Mouse (Mus musculus) liver, embryonic 14.5 days (tissue): ENCODE data around the gene Tldc2. TPM values are rescaled to one million over a fixed set of nuclear protein-coding genes. Genes with fewer than 3 reads are reported as not detected.

Experiments used
- ATAC-seq: fragments of 200-750 bp; cut with Nextera tagmentation; 2 replicates; pipeline ENCODE4 v1.8.0; 2017; ENCODE audit warnings: moderate number of reproducible peaks, mild to moderate bottlenecking, moderate library complexity; ENCODE audit not compliant: insufficient read depth
- DNase-seq, 3 experiments: peaks; one replicate each; pipeline ENCODE4 v3.0.0-alpha.2; 2012 to 2013; ENCODE audit warnings: low read depth in 3 of 3, low spot score in 3 of 3
- H3K27ac ChIP-seq: fragments of 300-500 bp; sonication (generic); 2 replicates; pipeline ENCODE4 v1.5.1; 2014; ENCODE audit warnings: moderate library complexity, mild to moderate bottlenecking, control low read depth, inconsistent platforms
- H3K27me3 ChIP-seq: fragments of 300-500 bp; sonication (generic); 2 replicates; pipeline ENCODE4 v1.6.1; 2014; ENCODE audit warnings: mild to moderate bottlenecking, low read length, moderate library complexity; ENCODE audit not compliant: control insufficient read depth, insufficient read depth
- H3K36me3 ChIP-seq: fragments of 300-500 bp; sonication (generic); replicated peaks from 2 replicates; pipeline ENCODE4 v1.6.1; 2014; ENCODE audit warnings: low read depth; ENCODE audit not compliant: control insufficient read depth, insufficient read depth
- H3K4me1 ChIP-seq, 2 experiments: fragments of 200-500 bp in 1 of 2; fragments of 300-500 bp in 1 of 2; sonication (generic) in 1 of 2; replicated peaks; 2 replicates each; pipeline ENCODE4 v1.6.1; 2012 to 2014; ENCODE audit warnings: antibody characterized with exemption in 1 of 2, inconsistent platforms in 1 of 2, low read length in 1 of 2; ENCODE audit not compliant: control insufficient read depth in 2 of 2, insufficient read depth in 2 of 2
- H3K4me2 ChIP-seq: fragments of 300-500 bp; sonication (generic); 2 replicates; pipeline ENCODE4 v1.6.1; 2014; ENCODE audit warnings: low read depth, mild to moderate bottlenecking, control low read depth, moderate library complexity
- H3K4me3 ChIP-seq, 2 experiments: fragments of 200-500 bp in 1 of 2; fragments of 300-500 bp in 1 of 2; sonication (generic) in 1 of 2; 2 replicates each; pipeline ENCODE4 v1.5.1; 2012 to 2014; ENCODE audit warnings: low read depth in 2 of 2, low read length in 2 of 2, mild to moderate bottlenecking in 2 of 2, control low read depth in 1 of 2, inconsistent platforms in 1 of 2, moderate library complexity in 1 of 2; ENCODE audit not compliant: insufficient read depth in 1 of 2
- H3K9ac ChIP-seq: fragments of 300-500 bp; sonication (generic); replicated peaks from 2 replicates; pipeline ENCODE4 v1.6.1; 2014; ENCODE audit warnings: mild to moderate bottlenecking, control low read depth, moderate library complexity
- H3K9me3 ChIP-seq: fragments of 300-500 bp; sonication (generic); 2 replicates; pipeline ENCODE4 v1.6.1; 2016; ENCODE audit warnings: low read length, mixed read lengths; ENCODE audit not compliant: control insufficient read depth
- CTCF ChIP-seq: IDR thresholded peaks from 2 replicates; pipeline ENCODE4 v1.5.1; 2016; ENCODE audit warnings: antibody characterized with exemption, low read depth, control low read depth
- EP300 ChIP-seq: IDR thresholded peaks from 2 replicates; pipeline ENCODE4 v1.6.1; 2016; ENCODE audit warnings: antibody characterized with exemption, low read depth
- WGBS: fragments of 180-500 bp; shearing (Covaris S2); extraction: QIAGEN DNeasy Blood & Tissue Kit; methylation state at CpG from one replicate; pipeline ENCODE4 v1.1.7; 2014; ENCODE audit not compliant: insufficient replicate concordance; 5-methylcytosine and 5-hydroxymethylcytosine counted together
- polyA plus RNA-seq, 2 experiments: library from polyadenylated mRNA; depleted of rRNA in 1 of 2; stranded (reverse) in 1 of 2; unstranded in 1 of 2; fragments of >200 nt; fragmentation: Nextera tagmentation in 1 of 2; extraction: Ambion mirVana in 1 of 2; gene quantifications; 2 replicates each; pipeline versions ENCODE4 v1.2.1 to v1.2.3; 2012 to 2014

Gene Tldc2
- polyA plus RNA-seq, 2 experiments, result not detected

DNA sequence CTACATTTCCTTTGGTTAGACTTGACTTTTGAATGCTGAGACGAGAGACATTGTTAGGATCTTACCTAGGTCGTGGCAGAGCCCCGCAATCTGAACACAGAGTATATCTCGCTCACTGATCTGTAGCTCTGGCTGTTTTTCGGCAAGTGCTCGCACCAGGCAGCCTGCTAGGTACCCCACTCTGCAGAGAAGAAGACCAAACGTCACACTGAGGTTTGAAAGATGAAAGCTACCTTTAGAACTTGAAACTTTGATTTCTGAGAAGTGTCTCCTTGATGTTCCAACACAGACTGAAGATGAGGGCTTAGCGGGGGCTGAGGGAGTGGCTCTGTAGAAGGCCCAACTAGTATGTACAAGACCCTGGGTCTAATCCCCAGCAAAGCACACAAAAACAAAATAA, 34.9 kb downstream of the Tldc2 start:
- Histone ChIP-seq H3K4me1 (no peaks in the 10 kb centered on the region), H3K9me3 (no peaks in the 10 kb centered on the region), H3K9ac (no peak overlapping the region), H3K27me3 (no peaks in the 10 kb centered on the region), H3K4me2 (no peak overlapping the region), H3K36me3 (peaks cover 6% of the 10 kb centered on the region), H3K27ac (no peak overlapping the region), H3K4me3 (no peak overlapping the region)
- ATAC-seq (no peak), DNase-seq (no peak)
- WGBS, result 76% methylated on average over 8 of the region's 8 CpGs
- TF ChIP-seq CTCF (no peak), EP300 (no peak)

DNA sequence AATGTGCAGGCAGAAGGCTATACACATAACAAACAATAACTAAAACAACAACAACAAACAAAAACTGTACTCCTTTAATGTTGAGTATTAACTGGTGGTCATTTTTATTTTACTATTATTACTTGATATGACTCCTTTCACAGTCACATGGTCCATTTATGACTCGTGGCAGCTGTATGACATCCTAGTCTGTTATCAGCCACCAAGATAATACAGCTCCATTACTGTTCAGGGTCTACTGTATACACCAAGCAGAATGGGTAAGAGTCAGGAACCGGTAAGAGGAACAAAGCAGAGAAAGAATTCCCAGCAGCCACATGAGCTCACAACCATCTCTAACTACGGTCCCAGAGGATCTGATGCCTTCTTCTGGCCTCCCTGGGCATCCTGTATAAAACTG, 38.4 kb downstream of the Tldc2 start:
- no peak for DNase-seq
- no peak overlapping the region for H3K27ac ChIP-seq
- no peaks in the 10 kb centered on the region for H3K9me3 ChIP-seq
- peaks cover 0 to 2% of the 10 kb centered on the region in 2 experiments; a peak in 1 of 4 replicates for H3K4me1 ChIP-seq
- no peaks in the 10 kb centered on the region for H3K27me3 ChIP-seq
- H3K36me3 ChIP-seq, result peaks cover 4% of the 10 kb centered on the region
- WGBS, result 57% methylated on average over 3 of the region's 3 CpGs
- TF ChIP-seq CTCF (no peak), EP300 (no peak)
- H3K4me2 ChIP-seq, result no peak overlapping the region
- no peak overlapping the region for H3K9ac ChIP-seq
- ATAC-seq, result no peak
- no peak overlapping the region for H3K4me3 ChIP-seq

DNA sequence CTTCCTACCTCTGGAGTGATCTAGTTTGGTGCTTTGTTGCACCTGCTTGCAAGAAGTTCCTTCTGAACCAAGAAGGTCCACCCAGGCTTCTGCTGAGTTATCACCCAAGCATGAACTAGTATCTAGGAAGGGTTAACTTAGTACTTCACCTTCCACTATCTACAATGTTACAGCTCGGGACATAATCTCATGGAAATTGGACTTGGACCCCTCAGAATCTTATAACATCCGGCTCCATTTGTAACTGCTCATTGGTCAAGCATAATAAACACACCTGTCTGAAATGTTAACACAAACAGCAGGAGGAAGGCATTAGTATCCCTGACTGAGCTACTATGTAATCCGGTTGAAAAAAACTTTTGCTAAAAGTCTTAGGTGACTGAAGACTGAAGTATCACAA, 40.5 kb downstream of the Tldc2 start:
- no peak overlapping the region for H3K4me2 ChIP-seq
- ATAC-seq (no peak), DNase-seq (no peak)
- no peaks in the 10 kb centered on the region for H3K9me3 ChIP-seq
- no peak overlapping the region for H3K9ac ChIP-seq
- no peaks in the 10 kb centered on the region for H3K27me3 ChIP-seq
- H3K27ac ChIP-seq, result no peak overlapping the region
- H3K36me3 ChIP-seq, result no peaks in the 10 kb centered on the region
- 70% methylated on average over 3 of the region's 3 CpGs for WGBS
- TF ChIP-seq EP300 (no peak), CTCF (no peak)
- H3K4me3 ChIP-seq, result no peak overlapping the region
- H3K4me1 ChIP-seq, result peaks cover 5 to 12% of the 10 kb centered on the region in 2 experiments

DNA sequence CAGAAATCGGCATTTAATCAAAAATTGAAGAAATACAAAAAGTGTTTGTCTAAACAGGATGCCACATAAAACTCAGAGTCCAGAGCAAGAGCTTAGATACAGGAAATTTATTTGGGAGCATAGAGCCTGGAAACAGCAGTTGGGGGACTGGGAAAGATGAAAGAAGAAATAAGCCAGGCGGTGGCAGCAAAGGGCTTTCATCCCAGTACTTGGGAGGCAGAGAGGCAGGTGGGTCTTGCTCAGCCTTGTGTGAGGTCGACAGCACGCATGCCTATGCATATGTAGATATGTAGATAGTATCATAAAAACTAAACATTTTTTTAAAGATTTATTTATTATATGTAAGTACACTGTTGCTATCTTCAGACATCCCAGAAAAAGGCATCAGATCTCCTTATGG, 41.2 kb downstream of the Tldc2 start:
- no peak overlapping the region for H3K27ac ChIP-seq
- no peak for DNase-seq
- H3K4me1 ChIP-seq, result peaks cover 5 to 16% of the 10 kb centered on the region in 2 experiments
- TF ChIP-seq CTCF (0 out of 2 replicates have a peak, but pooled peaks have one; percentile 21), EP300 (no peak)
- no peak overlapping the region for H3K4me2 ChIP-seq
- no peaks in the 10 kb centered on the region for H3K36me3 ChIP-seq
- H3K27me3 ChIP-seq, result no peaks in the 10 kb centered on the region
- 60% methylated on average over 4 of the region's 4 CpGs for WGBS
- no peak overlapping the region for H3K4me3 ChIP-seq
- no peak overlapping the region for H3K9ac ChIP-seq
- no peaks in the 10 kb centered on the region for H3K9me3 ChIP-seq
- no peak for ATAC-seq

DNA sequence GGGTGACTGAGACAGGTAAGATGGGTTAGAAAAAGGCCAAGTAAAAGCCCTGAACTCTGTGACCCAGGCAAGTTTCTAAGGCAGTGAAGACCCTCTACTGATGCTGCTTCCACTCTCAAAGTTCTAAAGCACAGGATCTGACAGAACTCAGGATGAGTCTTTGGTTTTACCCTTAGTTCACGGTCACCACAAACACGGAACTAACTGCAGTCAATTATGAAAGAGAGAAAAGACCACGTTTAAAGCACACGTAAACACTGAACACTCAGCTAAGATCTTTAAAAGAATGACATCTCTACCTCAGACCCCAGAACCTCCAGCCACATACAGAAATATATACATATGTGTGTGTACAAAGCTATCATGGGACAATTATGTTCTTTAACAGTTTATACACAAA, 42.2 kb downstream of the Tldc2 start:
- TF ChIP-seq EP300 (no peak), CTCF (no peak)
- H3K9me3 ChIP-seq, result no peaks in the 10 kb centered on the region
- DNase-seq (no peak), ATAC-seq (no peak)
- no peaks in the 10 kb centered on the region for H3K27me3 ChIP-seq
- WGBS, result 66% methylated on average over 4 of the region's 4 CpGs
- H3K4me2 ChIP-seq, result peak overlapping the region; percentile 44
- peak overlapping the region in 1 of 2 experiments; percentile 11; a peak in 1 of 4 replicates for H3K4me3 ChIP-seq
- no peak overlapping the region for H3K27ac ChIP-seq
- H3K36me3 ChIP-seq, result no peaks in the 10 kb centered on the region
- H3K4me1 ChIP-seq, result peaks cover 7 to 22% of the 10 kb centered on the region in 2 experiments
- no peak overlapping the region for H3K9ac ChIP-seq
